Mouse (Mus musculus) subcutaneous adipose tissue, adult 2 months (tissue): ENCODE measurements around the gene Gm45799. TPM values are rescaled to one million over a fixed set of nuclear protein-coding genes. Genes with fewer than 3 reads are reported as not detected.

Experiments used
- polyA plus RNA-seq: library from polyadenylated mRNA; depleted of rRNA; stranded (reverse); fragments of >200 nt; gene quantifications from 2 replicates; pipeline ENCODE4 v1.2.3, GENCODE M21; 2012; ENCODE audit warnings: low replicate concordance; rRNA removed

Gene Gm45799
- 195 and 229 TPM in 2 replicates for polyA plus RNA-seq

GRCm38 (mm10) chr7:105640233-105640893 is at the start of gene Gm45799, which contains the start of gene Arfip2:
TSS of gene Gm45799 (plus strand) at chr7:105640552.
TSS of gene Arfip2 (minus strand) at chr7:105640416.

GRCm38 (mm10) chr7:105633127-105633800 is 7.1 kb upstream of the Gm45799 start, which contains the start of gene Trim3:
TSS of gene Trim3 (minus strand) at chr7:105633571.

GRCm38 (mm10) chr7:105639756-105640155 is 596 bp upstream of the Gm45799 start, which contains the start of gene Timm10b:
TSS of gene Timm10b (plus strand) at chr7:105640056.

GRCm38 (mm10) chr7:105650639-105651435 is 10.5 kb downstream of the Gm45799 start, which contains the start of gene Dnhd1:
TSS of gene Dnhd1 (plus strand) at chr7:105650827.

Other genes starting within 250 kb of the Gm45799 start
- 45.3 and 75.2 TPM in 2 replicates for gene Fam160a2, start 240.5 kb upstream of the Gm45799 start, polyA plus RNA-seq
- 0.19 and 0.28 TPM in 2 replicates for gene Cnga4, start 236.0 kb upstream of the Gm45799 start, polyA plus RNA-seq
- 0.14 TPM in 1 of 2 replicates, not detected in the other for gene Cckbr, start 214.8 kb upstream of the Gm45799 start, polyA plus RNA-seq
- 224 and 534 TPM in 2 replicates for gene Cavin3, start 158.3 kb upstream of the Gm45799 start, polyA plus RNA-seq
- gene Smpd1, start 86.2 kb upstream of the Gm45799 start, polyA plus RNA-seq = 69.4 and 120 TPM in 2 replicates
- gene Apbb1, start 58.9 kb upstream of the Gm45799 start, polyA plus RNA-seq = 23.1 and 46.3 TPM in 2 replicates
- 1.4 and 2.3 TPM in 2 replicates for gene Hpx, start 40.4 kb upstream of the Gm45799 start, polyA plus RNA-seq
- 69.2 and 93.7 TPM in 2 replicates for gene Trim3, start 7.0 kb upstream of the Gm45799 start, polyA plus RNA-seq
- 154 and 177 TPM in 2 replicates for gene Timm10b, start 496 bp upstream of the Gm45799 start, polyA plus RNA-seq
- 68.0 and 108 TPM in 2 replicates for gene Arfip2, start 136 bp upstream of the Gm45799 start, polyA plus RNA-seq
- 5.2 and 6.3 TPM in 2 replicates for gene Dnhd1, start 10.3 kb downstream of the Gm45799 start, polyA plus RNA-seq
- gene Ilk, start 96.0 kb downstream of the Gm45799 start, polyA plus RNA-seq = 295 and 396 TPM in 2 replicates
- 7.1 and 17.7 TPM in 2 replicates for gene Rrp8, start 96.8 kb downstream of the Gm45799 start, polyA plus RNA-seq
- gene Taf10, start 103.8 kb downstream of the Gm45799 start, polyA plus RNA-seq = 340 and 367 TPM in 2 replicates
- gene Tpp1, start 111.7 kb downstream of the Gm45799 start, polyA plus RNA-seq = 195 and 230 TPM in 2 replicates
- 10.7 and 45.1 TPM in 2 replicates for gene Dchs1, start 147.1 kb downstream of the Gm45799 start, polyA plus RNA-seq
- 331 and 380 TPM in 2 replicates for gene Mrpl17, start 170.5 kb downstream of the Gm45799 start, polyA plus RNA-seq